Mouse (Mus musculus) ES-E14 (cell line): ENCODE measurements at regions not wholly inside any gene's neighbourhood (a gene's known extent, or its start where the extent isn't known, plus 50 kb on each side); places are given as distances from the start of the nearest gene placed in this dataset.

Experiments
- DNase-seq: peaks from one replicate; pipeline ENCODE4 v3.0.0-alpha.2; 2013; ENCODE audit warnings: low read depth, low spot score
- H3K27ac ChIP-seq: 2 replicates; pipeline ENCODE4 v1.5.1; 2012; ENCODE audit warnings: low read depth, mild to moderate bottlenecking, low read length, moderate library complexity, mixed read lengths; ENCODE audit not compliant: poor library complexity, insufficient read depth, severe bottlenecking
- H3K36me3 ChIP-seq: 2 replicates; pipeline ENCODE4 v1.6.1; 2012; ENCODE audit warnings: mild to moderate bottlenecking, low read length, moderate library complexity, mixed read lengths; ENCODE audit not compliant: control insufficient read depth, poor library complexity, insufficient read depth, severe bottlenecking
- H3K4me1 ChIP-seq, 2 experiments: fragments of 150-350 bp in 1 of 2; sonication (generic) in 1 of 2; 2 replicates each; pipeline ENCODE4 v1.6.1; 2012; ENCODE audit warnings: low read length in 2 of 2, mild to moderate bottlenecking in 1 of 2, mixed read lengths in 1 of 2; ENCODE audit not compliant: control insufficient read depth in 2 of 2, insufficient read depth in 2 of 2, poor library complexity in 1 of 2
- H3K4me3 ChIP-seq, 2 experiments: fragments of 150-350 bp in 1 of 2; sonication (generic) in 1 of 2; 2 replicates each; pipeline ENCODE4 v1.5.1; 2012; ENCODE audit warnings: low read length in 2 of 2, low read depth in 1 of 2, mild to moderate bottlenecking in 1 of 2, mixed read lengths in 1 of 2; ENCODE audit not compliant: insufficient read depth in 1 of 2, poor library complexity in 1 of 2, severe bottlenecking in 1 of 2
- H3K9ac ChIP-seq: 2 replicates; pipeline ENCODE4 v1.6.1; 2012; ENCODE audit warnings: low read depth, mild to moderate bottlenecking, low read length, mixed read lengths; ENCODE audit not compliant: poor library complexity, insufficient read depth, severe bottlenecking
- H3K9me3 ChIP-seq: fragments of 150-350 bp; sonication (generic); 2 replicates; pipeline ENCODE4 v1.6.1; 2012; ENCODE audit warnings: low read depth, mild to moderate bottlenecking, low read length; ENCODE audit not compliant: control insufficient read depth, insufficient read depth
- CHD2 ChIP-seq: IDR thresholded peaks from 2 replicates; pipeline ENCODE4 v1.6.1; 2014; ENCODE audit warnings: mild to moderate bottlenecking, low read depth, low read length, inconsistent platforms
- HCFC1 ChIP-seq: IDR thresholded peaks from 2 replicates; pipeline ENCODE4 v1.6.1; 2012; ENCODE audit warnings: low read length, inconsistent platforms, borderline replicate concordance; ENCODE audit not compliant: insufficient read depth
- MAFK ChIP-seq: IDR thresholded peaks from 2 replicates; pipeline ENCODE4 v1.6.1; 2014; ENCODE audit warnings: mild to moderate bottlenecking, low read depth, low read length, inconsistent platforms; ENCODE audit not compliant: insufficient read depth
- ZC3H11A ChIP-seq: IDR thresholded peaks from 2 replicates; pipeline ENCODE4 v1.6.1; 2012; ENCODE audit warnings: low read depth, mild to moderate bottlenecking, inconsistent platforms, low read length, borderline replicate concordance
- ZNF384 ChIP-seq: IDR thresholded peaks from 2 replicates; pipeline ENCODE4 v1.6.1; 2012; ENCODE audit warnings: low read depth, low read length, inconsistent platforms
- in situ Hi-C, 2 experiments: fragments of 600-800 bp; cut with MboI; formaldehyde crosslinking; loops; one replicate each; pipeline ENCODE4 v1.15.1; 2025; ENCODE audit warnings: low sequenced_read_pairs in 2 of 2, inconsistent platforms in 1 of 2; ENCODE audit not compliant: unreplicated experiment in 2 of 2

GRCm38 (mm10) chr7:69837379-69837778, 529.2 kb downstream of the Nr2f2 start:
- Histone ChIP-seq H3K4me3 (no peak overlapping the region), H3K4me1 (no peaks in the 10 kb centered on the region), H3K36me3 (no peaks in the 10 kb centered on the region), H3K9me3 (no peaks in the 10 kb centered on the region), H3K9ac (no peak overlapping the region), H3K27ac (no peak overlapping the region)
- DNase-seq, result no peak
- in situ Hi-C loops, result no loop called here
- TF ChIP-seq ZC3H11A (no peak), HCFC1 (no peak), CHD2 (no peak), MAFK (no peak), ZNF384 (no peak)

- in situ Hi-C loops, result no loop called here
- Histone ChIP-seq H3K9me3 (no peaks in the 10 kb centered on the region), H3K4me1 (no peaks in the 10 kb centered on the region), H3K4me3 (no peak overlapping the region), H3K9ac (no peak overlapping the region), H3K27ac (no peak overlapping the region), H3K36me3 (no peaks in the 10 kb centered on the region)
- no peak for DNase-seq
- TF ChIP-seq HCFC1 (no peak), MAFK (no peak), ZC3H11A (no peak), CHD2 (no peak), ZNF384 (no peak)
Observed at GRCm38 (mm10) chr7:69827251-69827650, 539.3 kb downstream of the Nr2f2 start.

GRCm38 (mm10) chr7:69820570-69820969, 546.0 kb downstream of the Nr2f2 start:
- in situ Hi-C loops, result no loop called here
- no peak for DNase-seq
- H3K4me1 ChIP-seq, result no peaks in the 10 kb centered on the region
- no peak overlapping the region for H3K4me3 ChIP-seq
- H3K36me3 ChIP-seq, result no peaks in the 10 kb centered on the region
- TF ChIP-seq CHD2 (no peak), ZNF384 (no peak), MAFK (no peak), ZC3H11A (no peak), HCFC1 (no peak)
- H3K9ac ChIP-seq, result no peak overlapping the region
- no peaks in the 10 kb centered on the region for H3K9me3 ChIP-seq
- no peak overlapping the region for H3K27ac ChIP-seq

- TF ChIP-seq ZC3H11A (no peak), HCFC1 (no peak), MAFK (no peak), CHD2 (no peak), ZNF384 (no peak)
- H3K4me1 ChIP-seq, result peaks cover 0 to under 1% of the 10 kb centered on the region in 2 experiments; a peak in 1 of 4 replicates
- H3K36me3 ChIP-seq, result no peaks in the 10 kb centered on the region
- no peak for DNase-seq
- no peak overlapping the region for H3K9ac ChIP-seq
- H3K9me3 ChIP-seq, result no peaks in the 10 kb centered on the region
- no peak overlapping the region for H3K4me3 ChIP-seq
- no peak overlapping the region for H3K27ac ChIP-seq
- in situ Hi-C loops, result no loop called here
Observed at GRCm38 (mm10) chr7:69812301-69812700, 554.2 kb downstream of the Nr2f2 start.

DNA sequence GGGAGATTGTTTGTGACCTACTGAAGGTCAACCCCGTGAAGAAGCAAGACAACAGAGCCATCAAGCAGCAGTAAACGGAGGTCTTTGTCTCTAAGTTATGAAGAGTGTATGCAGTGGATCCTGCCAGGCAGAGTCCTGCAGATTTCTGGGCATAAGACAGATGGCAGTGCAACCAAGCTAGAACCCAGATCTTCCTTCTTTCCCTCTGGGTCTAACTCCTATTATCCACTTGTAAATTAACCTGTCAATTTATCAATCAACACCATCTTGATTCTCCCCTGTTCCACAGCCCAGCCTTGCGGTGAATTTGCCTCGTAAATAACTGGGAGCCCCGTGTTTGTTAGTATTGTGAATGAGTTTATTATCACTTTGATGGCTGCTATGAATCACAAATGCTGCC, 555.7 kb downstream of the Nr2f2 start:
- Histone ChIP-seq H3K4me3 (no peak overlapping the region), H3K9me3 (no peaks in the 10 kb centered on the region), H3K9ac (no peak overlapping the region), H3K4me1 (peaks cover 0 to 2% of the 10 kb centered on the region in 2 experiments; a peak in 1 of 4 replicates), H3K27ac (no peak overlapping the region), H3K36me3 (no peaks in the 10 kb centered on the region)
- TF ChIP-seq CHD2 (no peak), ZNF384 (no peak), ZC3H11A (no peak), MAFK (no peak)
- in situ Hi-C loops, result no loop called here
- no peak for DNase-seq
